Mouse (Mus musculus): Measurements from ENCODE around the gene Zbed5.
"Not testable (repeated sequence)": the region's sequence is repeated elsewhere in the genome, so short reads cannot be mapped to it uniquely, and the experiment has no call there.

Zbed5 gene

GRCm38 (mm10) chr5:129895198-129896088 is at the start of gene Zbed5:
Zbed5 (plus strand) TSS chr5:129895723.
- DNase-seq, result peak; percentile 88

GRCm38 (mm10) chr5:129846752-129847557 is 48.6 kb upstream of the Zbed5 start, which contains the start of gene Sumf2:
Sumf2 (plus strand) TSS chr5:129846986.
- DNase-seq, result peak; percentile 93

GRCm38 (mm10) chr5:129847558-129847820 is 48.0 kb upstream of the Zbed5 start:
- no peak for DNase-seq

GRCm38 (mm10) chr5:129855163-129855562 is 40.4 kb upstream of the Zbed5 start:
- DNase-seq, result no peak

GRCm38 (mm10) chr5:129856414-129856813 is 39.1 kb upstream of the Zbed5 start:
- DNase-seq, result no peak

- no peak for DNase-seq
Measured at GRCm38 (mm10) chr5:129862325-129862724, 33.2 kb upstream of the Zbed5 start.

GRCm38 (mm10) chr5:129864467-129864866 is 31.1 kb upstream of the Zbed5 start:
- no peak for DNase-seq

GRCm38 (mm10) chr5:129865841-129866240 is 29.7 kb upstream of the Zbed5 start:
- no peak for DNase-seq

- DNase-seq, result no peak
Measured at GRCm38 (mm10) chr5:129869238-129869995, 26.1 kb upstream of the Zbed5 start.

- no peak for DNase-seq
Measured at GRCm38 (mm10) chr5:129871238-129871637, 24.3 kb upstream of the Zbed5 start.

- DNase-seq, result no peak
Measured at GRCm38 (mm10) chr5:129873942-129874341, 21.6 kb upstream of the Zbed5 start.

GRCm38 (mm10) chr5:129875098-129875497 is 20.4 kb upstream of the Zbed5 start:
- DNase-seq, result no peak

- DNase-seq, result no peak
Measured at GRCm38 (mm10) chr5:129877731-129878455, 17.6 kb upstream of the Zbed5 start.

- DNase-seq, result peak; percentile 25
Measured at GRCm38 (mm10) chr5:129878946-129879345, 16.6 kb upstream of the Zbed5 start.

- DNase-seq, result no peak
Measured at GRCm38 (mm10) chr5:129879888-129880287, 15.6 kb upstream of the Zbed5 start.

GRCm38 (mm10) chr5:129886271-129886670 is 9.3 kb upstream of the Zbed5 start:
- DNase-seq, result no peak

- peak; percentile 91 for DNase-seq
Measured at GRCm38 (mm10) chr5:129886911-129887636, 8.4 kb upstream of the Zbed5 start, which contains the start of gene Chchd2. Chchd2 (minus strand) TSS chr5:129887470.

GRCm38 (mm10) chr5:129890390-129890789 is 5.1 kb upstream of the Zbed5 start:
- not testable (repeated sequence) for DNase-seq

- DNase-seq, result no peak
Measured at GRCm38 (mm10) chr5:129898449-129898848, 2.9 kb downstream of the Zbed5 start, which contains the start of gene Phkg1. Phkg1 (minus strand) TSS chr5:129898549.

- DNase-seq, result no peak
Measured at GRCm38 (mm10) chr5:129907775-129908174, 12.3 kb downstream of the Zbed5 start.

- peak; percentile 88 for DNase-seq
Measured at GRCm38 (mm10) chr5:129908242-129908965, 12.9 kb downstream of the Zbed5 start, which contains the start of gene Nupr1l. Nupr1l (plus strand) TSS chr5:129908540.

Measured in right cerebral cortex, postnatal 25 days (tissue).